Mouse (Mus musculus): ENCODE data around the gene Lrrc10b. TPM values are rescaled to one million over a fixed set of nuclear protein-coding genes. Genes with fewer than 3 reads are reported as not detected.

Gene Lrrc10b
- total and polyA plus RNA-seq, 3 experiments, result not detected

DNA sequence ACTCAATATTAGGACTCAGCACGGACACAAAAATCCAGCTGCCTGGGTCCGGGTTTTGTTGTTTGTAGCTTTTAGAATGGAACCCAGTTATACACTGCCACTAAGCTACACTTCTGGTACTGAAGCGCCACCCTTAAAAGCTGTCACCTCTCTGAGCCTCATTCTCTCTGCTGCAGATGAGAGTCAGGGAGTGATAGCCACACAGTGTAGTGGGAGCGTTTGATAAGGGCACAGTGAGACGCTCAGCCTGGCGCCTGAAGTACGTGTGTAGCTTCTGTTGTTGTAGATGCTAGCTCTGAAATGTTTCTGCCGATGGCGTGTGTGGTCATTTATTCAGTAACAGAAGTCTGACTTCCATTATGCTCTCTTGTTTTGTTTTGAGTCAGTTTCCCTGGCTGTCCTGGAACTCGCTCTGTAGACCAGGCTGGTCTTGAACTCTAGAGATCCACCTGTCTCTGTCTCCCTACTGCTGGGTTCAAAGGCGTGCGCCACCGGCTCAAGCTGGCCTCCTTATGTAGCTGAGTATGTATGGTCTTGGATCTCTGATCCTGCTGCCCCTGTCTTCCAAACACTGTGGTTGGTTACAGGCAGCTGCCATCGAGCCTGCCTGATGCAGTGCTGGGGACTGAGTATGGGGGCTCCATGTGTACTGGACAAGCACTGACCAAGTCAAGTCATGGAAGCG is 12.4 kb downstream of the Lrrc10b start:
- H3K79me2 ChIP-seq (replicated peaks; ENCODE audit: control insufficient read depth, extremely low read depth, insufficient read depth, poor library complexity, severe bottlenecking), result no peaks in the 10 kb centered on the region
- TF ChIP-seq E2F4 (IDR thresholded peaks at IDR 0.05; ENCODE audit: insufficient replicate concordance, low read depth, low read length), result no peak
- TF ChIP-seq BHLHE40 (IDR thresholded peaks at IDR 0.05; ENCODE audit: low read depth, low read length), result no peak
- TF ChIP-seq USF2 (conservative IDR thresholded peaks at IDR 0.05; ENCODE audit: low read depth, low read length), result no peak
- TF ChIP-seq NRF1 (IDR thresholded peaks at IDR 0.05; ENCODE audit: low read depth, low read length), result no peak
- TF ChIP-seq MAZ (IDR thresholded peaks at IDR 0.05; ENCODE audit: low read depth, low read length), result no peak
- no peak for TF ChIP-seq RAD21 (IDR thresholded peaks at IDR 0.05; ENCODE audit: low read depth, low read length)
- TF ChIP-seq SIN3A (IDR thresholded peaks at IDR 0.05; ENCODE audit: low read length), result no peak
- no peak for TF ChIP-seq PAX5 (IDR thresholded peaks at IDR 0.05; ENCODE audit: low read length)
- no peak for TF ChIP-seq USF1 (IDR thresholded peaks at IDR 0.05; ENCODE audit: low read depth, low read length)
- TF ChIP-seq GABPA (IDR thresholded peaks at IDR 0.05; ENCODE audit: insufficient replicate concordance, low read depth, low read length), result no peak
- no peak for TF ChIP-seq CHD2 (IDR thresholded peaks at IDR 0.05; ENCODE audit: low read length)
- TF ChIP-seq TBP (conservative IDR thresholded peaks at IDR 0.05; ENCODE audit: low read depth, low read length), result no peak
- no peak for TF ChIP-seq ETS1 (conservative IDR thresholded peaks at IDR 0.05; ENCODE audit: low read depth, low read length)
- H3K9ac ChIP-seq (ENCODE audit: insufficient read depth, low read depth), result no peak overlapping the region
- H3K9me3 ChIP-seq (replicated peaks; ENCODE audit: low read length), result peaks cover 8% of the 10 kb centered on the region
- no peaks in the 10 kb centered on the region for H3K36me3 ChIP-seq (replicated peaks in 1 of 2; ENCODE audit: control insufficient read depth in 1 of 2, insufficient read depth in 1 of 2, low read length in 1 of 2)
- in situ Hi-C loops (cut with MboI; ENCODE audit: low pct_ligation_motif_present, low pct_unique_long_range_greater_than_20kb, low sequenced_read_pairs), result no loop called here
- no peaks in the 10 kb centered on the region for H3K4me1 ChIP-seq (ENCODE audit: control insufficient read depth in 1 of 2, insufficient read depth in 2 of 2)
- no peak overlapping the region for H3K4me2 ChIP-seq (ENCODE audit: insufficient read depth, low read depth, poor library complexity, severe bottlenecking)
- no peak for DNase-seq (ENCODE audit: extremely low read depth)
- H3K27ac ChIP-seq (ENCODE audit: insufficient read depth, low read depth), result no peak overlapping the region
- dilution Hi-C loops (cut with MboI; ENCODE audit: extremely low pct_ligation_motif_present, extremely low pct_unique_long_range_greater_than_20kb, low sequenced_read_pairs), result no loop called here
- H3K27me3 ChIP-seq (replicated peaks), result peaks cover 82% of the 10 kb centered on the region
- no peak overlapping the region for H3K4me3 ChIP-seq (replicated peaks in 1 of 3; ENCODE audit: low read depth in 2 of 3, low read length in 2 of 3, poor library complexity in 1 of 3)

DNA sequence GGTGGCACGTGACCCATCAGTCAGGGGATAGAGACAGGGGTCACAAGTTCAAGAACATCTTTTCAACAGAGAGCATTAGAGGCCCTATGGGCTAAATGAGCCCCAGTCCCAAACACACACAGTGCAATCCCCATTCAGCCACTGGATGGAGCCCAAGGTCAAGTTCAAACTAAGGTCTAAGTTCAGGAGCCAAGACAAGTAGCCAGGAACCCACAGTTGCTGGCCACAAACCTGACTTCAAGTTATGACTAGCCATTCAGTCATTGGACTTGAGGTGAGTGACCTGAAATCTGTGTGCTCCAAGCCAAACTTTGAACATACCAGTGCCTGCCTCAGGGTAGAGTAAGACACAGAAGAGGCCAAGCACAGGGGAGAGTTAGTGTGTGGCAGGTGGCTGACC is 19.8 kb downstream of the Lrrc10b start:
- H3K9ac ChIP-seq (ENCODE audit: insufficient read depth, low read depth), result no peak overlapping the region
- TF ChIP-seq MAX (IDR thresholded peaks at IDR 0.05; ENCODE audit: low read length) (no peak), BHLHE40 (IDR thresholded peaks at IDR 0.05; ENCODE audit: low read depth, low read length) (0 out of 2 replicates have a peak, but pooled peaks have one; percentile 10), RAD21 (IDR thresholded peaks at IDR 0.05; ENCODE audit: low read depth, low read length) (peak; percentile 59), CTCF (conservative IDR thresholded peaks at IDR 0.05 in 1 of 2, IDR thresholded peaks at IDR 0.05 in 1 of 2; ENCODE audit: low read depth in 2 of 2, low read length in 2 of 2) (peak; percentile 32 to 72; a peak in 3 of 4 replicates), ZC3H11A (IDR thresholded peaks at IDR 0.05; ENCODE audit: low read depth, low read length) (no peak), SMC3 (IDR thresholded peaks at IDR 0.05; ENCODE audit: low read depth, low read length) (peak; percentile 69)
- H3K4me3 ChIP-seq (replicated peaks in 1 of 3; ENCODE audit: low read depth in 2 of 3, low read length in 2 of 3, poor library complexity in 1 of 3), result no peak overlapping the region
- peak; percentile 45 for DNase-seq (ENCODE audit: extremely low read depth)
- H3K79me2 ChIP-seq (replicated peaks; ENCODE audit: control insufficient read depth, extremely low read depth, insufficient read depth, poor library complexity, severe bottlenecking), result no peaks in the 10 kb centered on the region
- H3K4me2 ChIP-seq (ENCODE audit: insufficient read depth, low read depth, poor library complexity, severe bottlenecking), result no peak overlapping the region
- in situ Hi-C loops (cut with MboI; ENCODE audit: low pct_ligation_motif_present, low pct_unique_long_range_greater_than_20kb, low sequenced_read_pairs) (no loop called here), dilution Hi-C loops (cut with MboI; ENCODE audit: extremely low pct_ligation_motif_present, extremely low pct_unique_long_range_greater_than_20kb, low sequenced_read_pairs) (no loop called here)
- peaks cover 90% of the 10 kb centered on the region for H3K27me3 ChIP-seq (replicated peaks)
- H3K36me3 ChIP-seq (replicated peaks in 1 of 2; ENCODE audit: control insufficient read depth in 1 of 2, insufficient read depth in 1 of 2, low read length in 1 of 2), result no peaks in the 10 kb centered on the region
- peaks cover 11 to 30% of the 10 kb centered on the region in 2 experiments for H3K4me1 ChIP-seq (ENCODE audit: control insufficient read depth in 1 of 2, insufficient read depth in 2 of 2)
- H3K9me3 ChIP-seq (replicated peaks; ENCODE audit: low read length), result no peaks in the 10 kb centered on the region
- H3K27ac ChIP-seq (ENCODE audit: insufficient read depth, low read depth), result no peak overlapping the region

Measured in CH12.LX (cell line).